ENCODE assay signal across 14 mouse cellular contexts in genomic region chr2:31904622-31905021, GRCm38 (mm10). TPM values are rescaled to one million over a fixed set of nuclear protein-coding genes. Genes with fewer than 3 reads are reported as not detected.
DNase-seq lines count a peak whose midpoint lies in the region; ATAC-seq and TF ChIP-seq lines count a peak whose summit lies in the region.
"Had no signal": no experiment of that assay in that cellular context is flagged by ENCODE, and none has a peak within 500 bp of the region (broad histone marks: within the 10 kb centered on the region; RNA-seq: fewer than 3 reads in every experiment).

No protein-coding gene starts in this region.

- H3K27ac ChIP-seq in gastrocnemius, adult 2 months = no peak overlapping the region
- no peak overlapping the region for H3K27ac ChIP-seq in liver, postnatal 0 days (ENCODE audit: low read depth)
- H3K27ac ChIP-seq in liver, embryonic 11.5 days (ENCODE audit: low read depth, low read length) = no peak overlapping the region
- peak overlapping the region; percentile 61 for H3K27ac ChIP-seq in limb, embryonic 10.5 days
- H3K27ac ChIP-seq: hindbrain, embryonic 15.5 days; liver, embryonic 15.5 days; stomach, embryonic 15.5 days had no signal

- intact Hi-C loops in gastrocnemius, adult 2 months (cut with DNase I) = no loop called here
- intact Hi-C loops in gastrocnemius, postnatal 14 days (cut with DNase I; ENCODE audit: low total_unique reads) = no loop called here

- H3K4me2 ChIP-seq in liver, postnatal 0 days (ENCODE audit: low read depth, low read length) = no peak overlapping the region
- no peak overlapping the region for H3K4me2 ChIP-seq in liver, embryonic 11.5 days
- H3K4me2 ChIP-seq: hindbrain, embryonic 15.5 days; liver, embryonic 15.5 days; stomach, embryonic 15.5 days had no signal

- no peaks in the 10 kb centered on the region for H3K4me1 ChIP-seq in liver, postnatal 0 days (ENCODE audit: insufficient read depth)
- H3K4me1 ChIP-seq in liver, embryonic 11.5 days (replicated peaks; ENCODE audit: control insufficient read depth, insufficient read depth, low read length) = 0 out of 2 replicates have a peak, but pooled peaks cover 2% of the 10 kb centered on the region
- peaks cover 55% of the 10 kb centered on the region for H3K4me1 ChIP-seq in limb, embryonic 10.5 days
- H3K4me1 ChIP-seq: liver, embryonic 15.5 days had no signal

- TF ChIP-seq CTCF in gastrocnemius, adult 2 months (IDR thresholded peaks at IDR 0.05) = peak; percentile 17; the same call in 1 of the 2 replicates
- TF ChIP-seq CTCF in liver, postnatal 0 days (IDR thresholded peaks at IDR 0.05; ENCODE audit: low read depth) = peak; percentile 46

- H3K9ac ChIP-seq in liver, postnatal 0 days (replicated peaks) = no peak overlapping the region
- H3K9ac ChIP-seq in liver, embryonic 11.5 days (ENCODE audit: low read depth, low read length) = no peak overlapping the region
- H3K9ac ChIP-seq: hindbrain, embryonic 15.5 days; liver, embryonic 15.5 days; stomach, embryonic 15.5 days had no signal

- H3K4me3 ChIP-seq in gastrocnemius, adult 2 months = no peak overlapping the region
- no peak overlapping the region for H3K4me3 ChIP-seq in liver, postnatal 0 days (ENCODE audit: low read depth, low read length)
- no peak overlapping the region for H3K4me3 ChIP-seq in liver, embryonic 11.5 days (ENCODE audit: low read depth, low read length)
- no peak overlapping the region for H3K4me3 ChIP-seq in limb, embryonic 10.5 days
- H3K4me3 ChIP-seq: hindbrain, embryonic 15.5 days; liver, embryonic 15.5 days; myocyte; stomach, embryonic 15.5 days had no signal

- no peaks in the 10 kb centered on the region for H3K27me3 ChIP-seq in liver, postnatal 0 days (ENCODE audit: insufficient read depth, low read length)
- H3K27me3 ChIP-seq in liver, embryonic 11.5 days (replicated peaks; ENCODE audit: control insufficient read depth, insufficient read depth, low read length) = peaks cover 3% of the 10 kb centered on the region; the same call in 1 of the 2 replicates
- H3K27me3 ChIP-seq in limb, embryonic 10.5 days (ENCODE audit: low read depth, poor library complexity, severe bottlenecking) = peaks cover 7% of the 10 kb centered on the region; the same call in 1 of the 2 replicates
- H3K27me3 ChIP-seq: hindbrain, embryonic 15.5 days; liver, embryonic 15.5 days; stomach, embryonic 15.5 days had no signal

- no peaks in the 10 kb centered on the region for H3K9me3 ChIP-seq in liver, postnatal 0 days (ENCODE audit: low read length)
- H3K9me3 ChIP-seq in liver, embryonic 11.5 days (ENCODE audit: control insufficient read depth, low read length) = no peaks in the 10 kb centered on the region
- no peaks in the 10 kb centered on the region for H3K9me3 ChIP-seq in limb, embryonic 10.5 days (replicated peaks)
- H3K9me3 ChIP-seq: hindbrain, embryonic 15.5 days; liver, embryonic 15.5 days; stomach, embryonic 15.5 days had no signal

- H3K36me3 ChIP-seq in liver, postnatal 0 days (replicated peaks; ENCODE audit: insufficient read depth, low read length) = no peaks in the 10 kb centered on the region
- H3K36me3 ChIP-seq in liver, embryonic 11.5 days (ENCODE audit: control insufficient read depth, insufficient read depth, low read length) = no peaks in the 10 kb centered on the region
- H3K36me3 ChIP-seq in limb, embryonic 10.5 days = no peaks in the 10 kb centered on the region
- H3K36me3 ChIP-seq: hindbrain, embryonic 15.5 days; liver, embryonic 15.5 days; stomach, embryonic 15.5 days had no signal

- ATAC-seq in liver, postnatal 0 days = no peak
- ATAC-seq in liver, embryonic 11.5 days (replicated peaks; ENCODE audit: low FRiP score) = no peak
- ATAC-seq in erythroid progenitor cell, adult 5-6 weeks (replicated peaks; ENCODE audit: low FRiP score, poor library complexity, severe bottlenecking) = no peak

- DNase-seq in gastrocnemius, adult 2 months = no peak
- no peak for DNase-seq in gastrocnemius, postnatal 14 days
- DNase-seq in liver, postnatal 0 days = no peak
- no peak for DNase-seq in liver, embryonic 11.5 days (ENCODE audit: low spot score)
- DNase-seq in ZHBTc4 (ENCODE audit: low read depth, low spot score) = peak; percentile 67
- DNase-seq in limb, embryonic 10.5 days (ENCODE audit: low spot score) = peak; percentile 62
- DNase-seq in urinary bladder, adult 18-20 months (ENCODE audit: low spot score in 2 of 2) = no peak
- DNase-seq: B cell, adult 2 months; cerebellum, adult 8-10 months had no signal

- 19% methylated on average over 8 of the region's 8 CpGs for WGBS in liver, postnatal 0 days (ENCODE audit: insufficient replicate concordance)
- WGBS in liver, embryonic 11.5 days = 11% methylated on average over 8 of the region's 8 CpGs
- WGBS in limb, embryonic 10.5 days = 9% methylated on average over 8 of the region's 8 CpGs

- TF ChIP-seq EP300 in liver, postnatal 0 days (IDR thresholded peaks at IDR 0.05; ENCODE audit: low read depth) = no peak

RNA-seq across cellular contexts. Expression of gene Lamc3, which starts 17.5 kb away (rescaled TPM):
- total RNA-seq in gastrocnemius, adult 2 months (2021) = under 1 TPM; 0.11 to 0.82 TPM
- total RNA-seq in gastrocnemius, postnatal 14 days (2021) = under 1 TPM; 0.60 to 0.66 TPM
- 0.02 TPM in 1 of 2 replicates, not detected in the other for polyA plus RNA-seq in liver, postnatal 0 days (2015; fragmentation: Nextera tagmentation; extraction: Ambion mirVana)
- 0.26 and 0.48 TPM in 2 replicates for polyA plus RNA-seq in liver, embryonic 11.5 days (2014; fragmentation: Nextera tagmentation; extraction: Ambion mirVana)
- polyA plus RNA-seq in limb, embryonic 10.5 days (2016; fragmentation: Nextera tagmentation; extraction: Ambion mirVana) = 0.15 and 0.16 TPM in 2 replicates
- total RNA-seq in erythroid progenitor cell, adult 5-6 weeks (2015; ENCODE audit: low replicate concordance) = not detected in 2 replicates
- not detected in 2 replicates for total RNA-seq in erythroid progenitor cell, adult 5-6 weeks (2017; ENCODE audit: low replicate concordance)
- polyA plus RNA-seq: liver, embryonic 15.5 days had no signal

RNA-seq across cellular contexts. Expression of gene Aif1l, which starts 45.3 kb away (rescaled TPM):
- 1 to 10 TPM; 2.1 to 2.7 TPM for total RNA-seq in gastrocnemius, adult 2 months (2021)
- 10 to 100 TPM; 16.0 to 18.2 TPM for total RNA-seq in gastrocnemius, postnatal 14 days (2021)
- polyA plus RNA-seq in liver, postnatal 0 days (2015; fragmentation: Nextera tagmentation; extraction: Ambion mirVana) = 0.39 and 0.94 TPM in 2 replicates
- polyA plus RNA-seq in liver, embryonic 11.5 days (2014; fragmentation: Nextera tagmentation; extraction: Ambion mirVana) = 14.8 and 15.6 TPM in 2 replicates
- polyA plus RNA-seq in limb, embryonic 10.5 days (2016; fragmentation: Nextera tagmentation; extraction: Ambion mirVana) = 107 and 120 TPM in 2 replicates
- not detected in 2 replicates for total RNA-seq in erythroid progenitor cell, adult 5-6 weeks (2015; ENCODE audit: low replicate concordance)
- not detected in 2 replicates for total RNA-seq in erythroid progenitor cell, adult 5-6 weeks (2017; ENCODE audit: low replicate concordance)

RNA-seq across cellular contexts. Expression of gene Fibcd1, which starts 58.8 kb away (rescaled TPM):
- not detected for total RNA-seq in gastrocnemius, adult 2 months (2021)
- total RNA-seq in gastrocnemius, postnatal 14 days (2021) = not detected
- polyA plus RNA-seq in liver, postnatal 0 days (2015; fragmentation: Nextera tagmentation; extraction: Ambion mirVana) = not detected in 2 replicates
- polyA plus RNA-seq in liver, embryonic 11.5 days (2014; fragmentation: Nextera tagmentation; extraction: Ambion mirVana) = 0.04 and 0.14 TPM in 2 replicates
- polyA plus RNA-seq in limb, embryonic 10.5 days (2016; fragmentation: Nextera tagmentation; extraction: Ambion mirVana) = 0.04 and 0.13 TPM in 2 replicates
- not detected in 2 replicates for total RNA-seq in erythroid progenitor cell, adult 5-6 weeks (2015; ENCODE audit: low replicate concordance)
- total RNA-seq in erythroid progenitor cell, adult 5-6 weeks (2017; ENCODE audit: low replicate concordance) = not detected in 2 replicates
- polyA plus RNA-seq: liver, embryonic 15.5 days had no signal

Comparison
In these comparisons a context has a peak if more than half of its experiments do, and no peak if none do; other contexts are left out.
1. RNA of gene Aif1l, which starts 45.3 kb away (total RNA-seq): 16.0 to 18.2 TPM in gastrocnemius, postnatal 14 days; 2.1 to 2.7 TPM in gastrocnemius, adult 2 months and not detected in erythroid progenitor cell, adult 5-6 weeks; every median in the first group is over 4 times any median in the second.
2. DNase-seq: peak in ZHBTc4 (single experiment) and limb, embryonic 10.5 days (single experiment); none in gastrocnemius, adult 2 months (single experiment), gastrocnemius, postnatal 14 days (single experiment), liver, postnatal 0 days (single experiment), liver, embryonic 11.5 days (single experiment) and urinary bladder, adult 18-20 months (0 of 2).